Mouse (Mus musculus) stomach, postnatal 0 days (tissue): ENCODE data around the gene Ppil1. TPM values are rescaled to one million over a fixed set of nuclear protein-coding genes. Genes with fewer than 3 reads are reported as not detected.
A peak's percentile ranks its signal among the peaks of the same experiment; 100 is the strongest.
"Not testable (repeated sequence)": the region's sequence is repeated elsewhere in the genome, so short reads cannot be mapped to it uniquely, and the experiment has no call there.

Source experiments
- ATAC-seq: fragments of 200-750 bp; cut with Nextera tagmentation; 2 replicates; pipeline ENCODE4 v1.8.0; 2017; ENCODE audit not compliant: low FRiP score, low TSS enrichment
- DNase-seq: peaks from one replicate; pipeline ENCODE4 v3.0.0-alpha.2; 2016; ENCODE audit warnings: low spot score
- H3K27ac ChIP-seq: fragments of 300-500 bp; sonication (generic); replicated peaks from 2 replicates; pipeline ENCODE4 v1.5.1; 2014; ENCODE audit warnings: mild to moderate bottlenecking, control low read depth
- H3K27me3 ChIP-seq: fragments of 300-500 bp; sonication (generic); 2 replicates; pipeline ENCODE4 v1.6.1; 2014; ENCODE audit warnings: low read length; ENCODE audit not compliant: control insufficient read depth, insufficient read depth
- H3K36me3 ChIP-seq: fragments of 300-500 bp; sonication (generic); 2 replicates; pipeline ENCODE4 v1.6.1; 2014; ENCODE audit warnings: low read length, mixed read lengths; ENCODE audit not compliant: control insufficient read depth, insufficient read depth
- H3K4me1 ChIP-seq: fragments of 300-500 bp; sonication (generic); replicated peaks from 2 replicates; pipeline ENCODE4 v1.6.1; 2014; ENCODE audit warnings: antibody characterized with exemption; ENCODE audit not compliant: control insufficient read depth, insufficient read depth
- H3K4me2 ChIP-seq: fragments of 300-500 bp; sonication (generic); replicated peaks from 2 replicates; pipeline ENCODE4 v1.6.1; 2014; ENCODE audit warnings: low read depth, mild to moderate bottlenecking, control low read depth, moderate library complexity
- H3K4me3 ChIP-seq: fragments of 300-500 bp; sonication (generic); 2 replicates; pipeline ENCODE4 v1.5.1; 2014; ENCODE audit warnings: low read depth, low read length, control low read depth
- H3K9ac ChIP-seq: fragments of 300-500 bp; sonication (generic); 2 replicates; pipeline ENCODE4 v1.6.1; 2014; ENCODE audit warnings: mild to moderate bottlenecking, low read length, control low read depth, mixed read lengths
- H3K9me3 ChIP-seq: fragments of 300-500 bp; sonication (generic); 2 replicates; pipeline ENCODE4 v1.6.1; 2016; ENCODE audit warnings: low read length; ENCODE audit not compliant: control insufficient read depth
- CTCF ChIP-seq: IDR thresholded peaks from 2 replicates; pipeline ENCODE4 v1.5.1; 2016; ENCODE audit warnings: antibody characterized with exemption, low read depth, mild to moderate bottlenecking, moderate library complexity
- EP300 ChIP-seq: optimal IDR thresholded peaks from 2 replicates; pipeline ENCODE3; 2016; ENCODE audit warnings: antibody characterized with exemption
- WGBS: fragments of 180-500 bp; shearing (Covaris S2); extraction: QIAGEN DNeasy Blood & Tissue Kit; methylation state at CpG from one replicate; pipeline ENCODE4 v1.1.7; 2014; 5-methylcytosine and 5-hydroxymethylcytosine counted together
- polyA plus RNA-seq: library from polyadenylated mRNA; unstranded; fragments of >200 nt; fragmentation: Nextera tagmentation; extraction: Ambion mirVana; gene quantifications from 2 replicates; pipeline ENCODE4 v1.2.1, GENCODE M21; 2015

Ppil1 gene
- polyA plus RNA-seq, 1 experiment from 2014 or later = 64.6 TPM

- Histone ChIP-seq H3K9me3 (no peaks in the 10 kb centered on the region), H3K4me1 (no peaks in the 10 kb centered on the region), H3K27ac (no peak overlapping the region), H3K36me3 (peaks cover 9% of the 10 kb centered on the region; the same call in 1 of the 2 replicates), H3K4me3 (no peak overlapping the region), H3K27me3 (no peaks in the 10 kb centered on the region), H3K4me2 (no peak overlapping the region), H3K9ac (no peak overlapping the region)
- ATAC-seq = no peak
- no peak for DNase-seq
- 83% methylated on average over 2 of the region's 2 CpGs for WGBS
- no peak for TF ChIP-seq CTCF
Observed at GRCm38 (mm10) chr17:29253236-29253635, 10.8 kb downstream of the Ppil1 start.

- 64% methylated on average over 15 of the region's 15 CpGs for WGBS
- Histone ChIP-seq H3K4me2 (no peak overlapping the region), H3K4me1 (no peaks in the 10 kb centered on the region), H3K9me3 (no peaks in the 10 kb centered on the region), H3K27me3 (no peaks in the 10 kb centered on the region), H3K4me3 (no peak overlapping the region), H3K36me3 (peaks cover 9% of the 10 kb centered on the region; the same call in 1 of the 2 replicates), H3K27ac (peak overlapping the region; percentile 45; the same call in 1 of the 2 replicates), H3K9ac (no peak overlapping the region)
- DNase-seq = peak; percentile 86
- peak; percentile 31; the same call in 1 of the 2 replicates for ATAC-seq
- TF ChIP-seq CTCF = no peak
- TF ChIP-seq EP300 = no peak
Observed at GRCm38 (mm10) chr17:29251608-29252390, 12.2 kb downstream of the Ppil1 start.

GRCm38 (mm10) chr17:29251006-29251405 is 13.0 kb downstream of the Ppil1 start:
- H3K4me1 ChIP-seq, H3K9me3 ChIP-seq, H3K4me3 ChIP-seq, DNase-seq, ATAC-seq, H3K27me3 ChIP-seq, H3K9ac ChIP-seq, H3K36me3 ChIP-seq, H3K27ac ChIP-seq, H3K4me2 ChIP-seq: not testable (repeated sequence)
- WGBS = 80% methylated on average over 14 of the region's 14 CpGs

GRCm38 (mm10) chr17:29249512-29249911 is 14.5 kb downstream of the Ppil1 start:
- Histone ChIP-seq H3K36me3 (peaks cover 9% of the 10 kb centered on the region; the same call in 1 of the 2 replicates), H3K4me3 (no peak overlapping the region), H3K9me3 (no peaks in the 10 kb centered on the region), H3K27ac (no peak overlapping the region), H3K9ac (no peak overlapping the region), H3K4me2 (no peak overlapping the region), H3K4me1 (no peaks in the 10 kb centered on the region), H3K27me3 (no peaks in the 10 kb centered on the region)
- peak; percentile 68 for DNase-seq
- no peak for ATAC-seq
- WGBS = 55% methylated on average over 9 of the region's 9 CpGs
- no peak for TF ChIP-seq EP300
- TF ChIP-seq CTCF = peak; percentile 69

GRCm38 (mm10) chr17:29247881-29248280 is 16.1 kb downstream of the Ppil1 start:
- Histone ChIP-seq H3K9ac (no peak overlapping the region), H3K4me2 (no peak overlapping the region), H3K9me3 (no peaks in the 10 kb centered on the region), H3K36me3 (peaks cover 5% of the 10 kb centered on the region; the same call in 1 of the 2 replicates), H3K27me3 (no peaks in the 10 kb centered on the region), H3K4me3 (no peak overlapping the region), H3K27ac (no peak overlapping the region), H3K4me1 (no peaks in the 10 kb centered on the region)
- ATAC-seq (no peak), DNase-seq (no peak)
- TF ChIP-seq CTCF (no peak), EP300 (no peak)
- WGBS = 54% methylated on average over 13 of the region's 13 CpGs

GRCm38 (mm10) chr17:29246602-29247001 is 17.4 kb downstream of the Ppil1 start:
- no peak overlapping the region for H3K27ac ChIP-seq
- ATAC-seq = peak; percentile 66
- H3K4me3 ChIP-seq = no peak overlapping the region
- no peak overlapping the region for H3K9ac ChIP-seq
- H3K27me3 ChIP-seq = no peaks in the 10 kb centered on the region
- no peaks in the 10 kb centered on the region for H3K9me3 ChIP-seq
- WGBS = 25% methylated on average over 5 of the region's 5 CpGs
- H3K4me2 ChIP-seq = no peak overlapping the region
- peak; percentile 60 for DNase-seq
- TF ChIP-seq CTCF (peak; percentile 96), EP300 (no peak)
- H3K4me1 ChIP-seq = no peaks in the 10 kb centered on the region
- peaks cover 5% of the 10 kb centered on the region; the same call in 1 of the 2 replicates for H3K36me3 ChIP-seq
